Mouse (Mus musculus) heart, embryonic 16.5 days (tissue): ENCODE measurements around the gene Grb7. TPM values are rescaled to one million over a fixed set of nuclear protein-coding genes. Genes with fewer than 3 reads are reported as not detected.

Experiments
- ATAC-seq: fragments of 200-750 bp; cut with Nextera tagmentation; replicated peaks from 2 replicates; pipeline ENCODE4 v1.8.0; 2017; ENCODE audit warnings: moderate number of reproducible peaks; ENCODE audit not compliant: insufficient read depth, low FRiP score; ENCODE audit errors: extremely low read depth
- H3K27ac ChIP-seq: fragments of 300-500 bp; sonication (generic); 2 replicates; pipeline ENCODE4 v1.5.1; 2014; ENCODE audit warnings: mild to moderate bottlenecking, low read length, control low read depth, moderate library complexity
- H3K27me3 ChIP-seq: fragments of 300-500 bp; sonication (generic); 2 replicates; pipeline ENCODE4 v1.6.1; 2014; ENCODE audit warnings: low read length, mixed read lengths; ENCODE audit not compliant: control insufficient read depth, insufficient read depth
- H3K36me3 ChIP-seq: fragments of 300-500 bp; sonication (generic); 2 replicates; pipeline ENCODE4 v1.6.1; 2014; ENCODE audit not compliant: control insufficient read depth, insufficient read depth
- H3K4me1 ChIP-seq: fragments of 300-500 bp; sonication (generic); 2 replicates; pipeline ENCODE4 v1.6.1; 2014; ENCODE audit warnings: low read length, mixed read lengths; ENCODE audit not compliant: control insufficient read depth, insufficient read depth
- H3K4me2 ChIP-seq: fragments of 300-500 bp; sonication (generic); 2 replicates; pipeline ENCODE4 v1.6.1; 2014; ENCODE audit warnings: low read depth, mild to moderate bottlenecking, control low read depth, low read length
- H3K4me3 ChIP-seq: fragments of 300-500 bp; sonication (generic); 2 replicates; pipeline ENCODE4 v1.5.1; 2014; ENCODE audit warnings: mild to moderate bottlenecking, control low read depth, low read length
- H3K9ac ChIP-seq: fragments of 300-500 bp; sonication (generic); 2 replicates; pipeline ENCODE4 v1.6.1; 2014; ENCODE audit warnings: low read length, control low read depth
- H3K9me3 ChIP-seq: fragments of 300-500 bp; sonication (generic); replicated peaks from 2 replicates; pipeline ENCODE4 v1.6.1; 2016; ENCODE audit warnings: low read length; ENCODE audit not compliant: control insufficient read depth
- WGBS: fragments of 180-500 bp; shearing (Covaris S2); extraction: QIAGEN DNeasy Blood & Tissue Kit; methylation state at CpG from one replicate; pipeline ENCODE4 v1.1.7; 2014; 5-methylcytosine and 5-hydroxymethylcytosine counted together
- polyA plus RNA-seq: library from polyadenylated mRNA; unstranded; fragments of >200 nt; fragmentation: Nextera tagmentation; extraction: Ambion mirVana; gene quantifications from 2 replicates; pipeline ENCODE4 v1.2.1, GENCODE M21; 2015

Gene Grb7
- polyA plus RNA-seq, 1 experiment from 2014 or later = 1.9 TPM

GRCm38 (mm10) chr11:98474967-98475366 lies 28.8 kb downstream of the Grb7 start:
- no peak overlapping the region for H3K4me2 ChIP-seq
- no peak overlapping the region for H3K27ac ChIP-seq
- H3K9me3 ChIP-seq = no peaks in the 10 kb centered on the region
- H3K4me1 ChIP-seq = no peaks in the 10 kb centered on the region; the same call in 1 of the 2 replicates
- H3K27me3 ChIP-seq = no peaks in the 10 kb centered on the region
- H3K4me3 ChIP-seq = no peak overlapping the region
- WGBS = 80% methylated on average over 11 of the region's 11 CpGs
- H3K36me3 ChIP-seq = no peaks in the 10 kb centered on the region
- ATAC-seq = no peak
- no peak overlapping the region for H3K9ac ChIP-seq

- Histone ChIP-seq H3K27ac (no peak overlapping the region), H3K4me3 (no peak overlapping the region), H3K9ac (no peak overlapping the region), H3K9me3 (no peaks in the 10 kb centered on the region), H3K27me3 (no peaks in the 10 kb centered on the region), H3K4me1 (no peaks in the 10 kb centered on the region; the same call in 1 of the 2 replicates), H3K36me3 (no peaks in the 10 kb centered on the region), H3K4me2 (no peak overlapping the region)
- ATAC-seq = no peak
- 87% methylated on average over 9 of the region's 9 CpGs for WGBS
Observed at GRCm38 (mm10) chr11:98475630-98476433, 29.6 kb downstream of the Grb7 start.

- Histone ChIP-seq H3K27me3 (no peaks in the 10 kb centered on the region), H3K4me2 (no peak overlapping the region), H3K9ac (no peak overlapping the region), H3K9me3 (no peaks in the 10 kb centered on the region), H3K4me3 (no peak overlapping the region), H3K27ac (no peak overlapping the region), H3K4me1 (no peaks in the 10 kb centered on the region; the same call in 1 of the 2 replicates), H3K36me3 (no peaks in the 10 kb centered on the region)
- no peak for ATAC-seq
- 58% methylated on average over 4 of the region's 4 CpGs for WGBS
Observed at GRCm38 (mm10) chr11:98476434-98476807, 30.2 kb downstream of the Grb7 start.

- H3K27ac ChIP-seq = no peak overlapping the region
- no peaks in the 10 kb centered on the region; the same call in 1 of the 2 replicates for H3K4me1 ChIP-seq
- ATAC-seq = no peak
- no peaks in the 10 kb centered on the region for H3K9me3 ChIP-seq
- no peaks in the 10 kb centered on the region for H3K27me3 ChIP-seq
- H3K4me3 ChIP-seq = no peak overlapping the region
- WGBS = 57% methylated on average over 14 of the region's 14 CpGs
- no peak overlapping the region for H3K4me2 ChIP-seq
- H3K36me3 ChIP-seq = no peaks in the 10 kb centered on the region
- no peak overlapping the region for H3K9ac ChIP-seq
Observed at GRCm38 (mm10) chr11:98477011-98477701, 31.0 kb downstream of the Grb7 start.

- WGBS = 66% methylated on average over 13 of the region's 13 CpGs
- no peaks in the 10 kb centered on the region; the same call in 1 of the 2 replicates for H3K4me1 ChIP-seq
- no peak overlapping the region for H3K9ac ChIP-seq
- no peaks in the 10 kb centered on the region for H3K36me3 ChIP-seq
- H3K27ac ChIP-seq = no peak overlapping the region
- H3K4me2 ChIP-seq = no peak overlapping the region
- ATAC-seq = no peak
- no peaks in the 10 kb centered on the region for H3K27me3 ChIP-seq
- no peaks in the 10 kb centered on the region for H3K9me3 ChIP-seq
- H3K4me3 ChIP-seq = no peak overlapping the region
Observed at GRCm38 (mm10) chr11:98479026-98479939, 33.1 kb downstream of the Grb7 start.

GRCm38 (mm10) chr11:98479940-98480497 lies 33.8 kb downstream of the Grb7 start:
- ATAC-seq = no peak
- Histone ChIP-seq H3K4me2 (no peak overlapping the region), H3K4me1 (no peaks in the 10 kb centered on the region; the same call in 1 of the 2 replicates), H3K9me3 (no peaks in the 10 kb centered on the region), H3K4me3 (no peak overlapping the region), H3K36me3 (no peaks in the 10 kb centered on the region), H3K27me3 (no peaks in the 10 kb centered on the region), H3K9ac (no peak overlapping the region), H3K27ac (no peak overlapping the region)
- 73% methylated on average over 12 of the region's 12 CpGs for WGBS

- 71% methylated on average over 6 of the region's 6 CpGs for WGBS
- H3K27ac ChIP-seq = no peak overlapping the region
- no peaks in the 10 kb centered on the region for H3K36me3 ChIP-seq
- no peak overlapping the region for H3K4me2 ChIP-seq
- no peak overlapping the region for H3K4me3 ChIP-seq
- H3K9me3 ChIP-seq = no peaks in the 10 kb centered on the region
- ATAC-seq = no peak
- H3K9ac ChIP-seq = no peak overlapping the region
- H3K4me1 ChIP-seq = no peaks in the 10 kb centered on the region; the same call in 1 of the 2 replicates
- no peaks in the 10 kb centered on the region for H3K27me3 ChIP-seq
Observed at GRCm38 (mm10) chr11:98481231-98481630, 35.0 kb downstream of the Grb7 start.

GRCm38 (mm10) chr11:98482067-98482466 lies 35.9 kb downstream of the Grb7 start:
- no peaks in the 10 kb centered on the region for H3K36me3 ChIP-seq
- H3K9me3 ChIP-seq = no peaks in the 10 kb centered on the region
- 77% methylated on average over 10 of the region's 10 CpGs for WGBS
- H3K4me1 ChIP-seq = no peaks in the 10 kb centered on the region; the same call in 1 of the 2 replicates
- H3K4me3 ChIP-seq = no peak overlapping the region
- H3K4me2 ChIP-seq = no peak overlapping the region
- H3K27ac ChIP-seq = no peak overlapping the region
- no peak for ATAC-seq
- H3K9ac ChIP-seq = no peak overlapping the region
- no peaks in the 10 kb centered on the region for H3K27me3 ChIP-seq
